Mouse (Mus musculus) intestine, postnatal 0 days (tissue): ENCODE measurements around the gene Ugt1a2. TPM values are rescaled to one million over a fixed set of nuclear protein-coding genes. Genes with fewer than 3 reads are reported as not detected.

Experiments
- ATAC-seq: fragments of 200-750 bp; cut with Nextera tagmentation; 2 replicates; pipeline ENCODE4 v1.8.0; 2017; ENCODE audit warnings: mild to moderate bottlenecking, moderate TSS enrichment, moderate library complexity
- H3K27ac ChIP-seq: fragments of 300-500 bp; sonication (generic); 2 replicates; pipeline ENCODE4 v1.5.1; 2014; ENCODE audit warnings: mild to moderate bottlenecking, low read depth, low read length, moderate library complexity
- H3K27me3 ChIP-seq: fragments of 300-500 bp; sonication (generic); replicated peaks from 2 replicates; pipeline ENCODE4 v1.6.1; 2014; ENCODE audit warnings: low read length, mixed read lengths; ENCODE audit not compliant: control insufficient read depth, insufficient read depth
- H3K36me3 ChIP-seq: fragments of 300-500 bp; sonication (generic); 2 replicates; pipeline ENCODE4 v1.6.1; 2014; ENCODE audit warnings: mild to moderate bottlenecking, moderate library complexity; ENCODE audit not compliant: control insufficient read depth, insufficient read depth
- H3K4me1 ChIP-seq: fragments of 300-500 bp; sonication (generic); replicated peaks from 2 replicates; pipeline ENCODE4 v1.6.1; 2014; ENCODE audit warnings: antibody characterized with exemption, low read length, mixed read lengths; ENCODE audit not compliant: control insufficient read depth, insufficient read depth
- H3K4me2 ChIP-seq: fragments of 300-500 bp; sonication (generic); replicated peaks from 2 replicates; pipeline ENCODE4 v1.6.1; 2014; ENCODE audit warnings: low read depth, mild to moderate bottlenecking, moderate library complexity
- H3K4me3 ChIP-seq: fragments of 300-500 bp; sonication (generic); 2 replicates; pipeline ENCODE4 v1.5.1; 2014; ENCODE audit warnings: low read depth, low read length
- H3K9ac ChIP-seq: fragments of 300-500 bp; sonication (generic); 2 replicates; pipeline ENCODE4 v1.6.1; 2014; ENCODE audit warnings: mild to moderate bottlenecking, low read depth, low read length
- H3K9me3 ChIP-seq: fragments of 300-500 bp; sonication (generic); 2 replicates; pipeline ENCODE4 v1.6.1; 2016; ENCODE audit warnings: mixed run types; ENCODE audit not compliant: control insufficient read depth
- CTCF ChIP-seq: sonication (generic); IDR thresholded peaks from 2 replicates; pipeline ENCODE4 v1.5.1; 2016; ENCODE audit warnings: low read depth, mild to moderate bottlenecking, control low read depth, antibody characterized with exemption, moderate library complexity
- WGBS: fragments of 180-500 bp; shearing (Covaris S2); extraction: QIAGEN DNeasy Blood & Tissue Kit; methylation state at CpG from one replicate; pipeline ENCODE4 v1.1.7; 2014; 5-methylcytosine and 5-hydroxymethylcytosine counted together
- polyA plus RNA-seq: library from polyadenylated mRNA; unstranded; fragments of >200 nt; fragmentation: Nextera tagmentation; extraction: Ambion mirVana; gene quantifications from 2 replicates; pipeline ENCODE4 v1.2.1, GENCODE M21; 2015

Gene Ugt1a2
- polyA plus RNA-seq, 1 experiment from 2014 or later: 0.05 TPM

- no peak within 1 kb of the TSS for H3K4me3 ChIP-seq
- peaks cover 43% of the 10 kb centered on the region for H3K9me3 ChIP-seq
- ATAC-seq: peak; percentile 63
- no peak within 1 kb of the TSS for H3K9ac ChIP-seq
- peaks cover 4% of the 10 kb centered on the region; the same call in 1 of the 2 replicates for H3K4me1 ChIP-seq
- H3K27ac ChIP-seq: peak within 1 kb of the TSS; percentile 3; the same call in 1 of the 2 replicates
- H3K27me3 ChIP-seq: no peaks in the 10 kb centered on the region
- no peaks in the 10 kb centered on the region for H3K36me3 ChIP-seq
- peak within 1 kb of the TSS; percentile 0 for H3K4me2 ChIP-seq
- 60% methylated on average over 8 of the region's 8 CpGs for WGBS
- TF ChIP-seq CTCF: no peak
These were observed 11.4 kb downstream of the Ugt1a2 start, which contains the start of gene Ugt1a1 for GRCm38 (mm10) chr1:88211812-88212211. TSS of gene Ugt1a1 (plus strand) at chr1:88211959.

DNA sequence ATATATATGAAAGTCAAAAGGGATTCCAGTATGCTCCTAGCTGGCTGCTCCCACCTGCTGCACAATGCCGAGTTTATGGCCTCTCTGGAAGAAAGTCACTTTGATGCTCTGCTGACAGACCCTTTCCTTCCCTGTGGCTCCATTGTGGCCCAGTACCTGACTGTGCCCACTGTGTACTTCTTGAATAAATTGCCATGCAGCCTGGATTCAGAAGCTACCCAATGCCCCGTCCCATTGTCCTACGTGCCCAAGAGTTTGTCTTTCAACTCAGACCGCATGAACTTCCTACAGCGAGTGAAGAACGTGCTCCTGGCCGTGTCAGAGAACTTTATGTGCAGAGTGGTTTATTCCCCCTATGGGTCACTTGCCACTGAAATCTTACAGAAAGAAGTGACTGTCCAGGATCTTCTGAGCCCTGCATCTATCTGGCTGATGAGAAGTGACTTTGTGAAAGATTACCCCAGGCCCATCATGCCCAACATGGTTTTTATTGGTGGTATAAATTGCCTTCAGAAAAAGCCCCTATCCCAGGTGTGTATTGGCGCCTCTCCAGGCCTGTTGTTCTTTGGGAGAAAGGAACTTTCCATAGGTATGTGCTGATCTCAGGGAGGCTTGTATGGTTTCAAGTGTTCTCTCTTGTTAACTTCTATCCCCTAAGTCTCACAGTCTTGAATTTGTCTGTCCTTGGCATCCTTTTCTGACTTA lies 12.1 kb downstream of the Ugt1a2 start:
- Histone ChIP-seq H3K9me3 (peaks cover 49% of the 10 kb centered on the region), H3K4me1 (0 out of 2 replicates have a peak, but pooled peaks cover 2% of the 10 kb centered on the region), H3K36me3 (no peaks in the 10 kb centered on the region), H3K4me2 (peak overlapping the region; percentile 0), H3K9ac (no peak overlapping the region), H3K4me3 (no peak overlapping the region), H3K27ac (no peak overlapping the region), H3K27me3 (no peaks in the 10 kb centered on the region)
- no peak for TF ChIP-seq CTCF
- peak; percentile 1; the same call in 1 of the 2 replicates for ATAC-seq
- 57% methylated on average over 8 of the region's 8 CpGs for WGBS

- peaks cover 52% of the 10 kb centered on the region for H3K9me3 ChIP-seq
- no peaks in the 10 kb centered on the region for H3K27me3 ChIP-seq
- 71% methylated on average over 1 of the region's 1 CpGs for WGBS
These were observed 12.7 kb downstream of the Ugt1a2 start for GRCm38 (mm10) chr1:88213061-88213460.

GRCm38 (mm10) chr1:88213766-88214461 lies 13.5 kb downstream of the Ugt1a2 start:
- Histone ChIP-seq H3K4me2 (peak overlapping the region; percentile 9), H3K4me1 (no peaks in the 10 kb centered on the region)

More at GRCm38 (mm10) chr1:88213061-88213460, 12.7 kb downstream of the Ugt1a2 start:
- TF ChIP-seq CTCF: no peak
- H3K36me3 ChIP-seq: no peaks in the 10 kb centered on the region
- H3K9ac ChIP-seq: no peak overlapping the region
- ATAC-seq: no peak
- H3K4me1 ChIP-seq: no peaks in the 10 kb centered on the region
- peak overlapping the region; percentile 9; the same call in 1 of the 2 replicates for H3K4me2 ChIP-seq
- no peak overlapping the region for H3K27ac ChIP-seq
- H3K4me3 ChIP-seq: no peak overlapping the region

DNA sequence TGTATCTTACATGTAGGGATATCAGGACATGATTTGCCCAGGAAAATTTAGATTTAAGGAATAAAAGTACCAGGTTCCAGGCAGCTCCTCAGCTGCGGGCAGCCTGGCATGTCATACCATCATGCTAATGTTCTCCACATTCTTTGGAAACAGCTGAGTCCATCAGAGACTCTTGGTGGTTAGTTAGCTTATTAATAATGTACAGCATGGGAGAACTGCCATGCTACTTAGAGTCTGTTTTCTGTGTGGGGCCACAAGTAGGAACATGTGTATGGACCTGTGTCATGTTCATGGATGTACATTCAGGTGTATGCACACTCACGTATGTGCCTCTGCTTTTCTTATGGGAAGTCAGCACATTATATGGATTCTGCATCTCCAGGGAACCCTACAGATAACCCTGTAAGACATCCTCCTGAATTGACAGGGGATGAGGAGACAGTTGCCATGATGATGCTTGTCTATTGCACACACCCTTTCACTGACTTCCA lies 14.1 kb downstream of the Ugt1a2 start:
- no peak for TF ChIP-seq CTCF
- Histone ChIP-seq H3K36me3 (no peaks in the 10 kb centered on the region), H3K4me1 (no peaks in the 10 kb centered on the region), H3K27me3 (no peaks in the 10 kb centered on the region), H3K4me2 (peak overlapping the region; percentile 9), H3K9ac (no peak overlapping the region), H3K9me3 (peaks cover 52% of the 10 kb centered on the region), H3K27ac (no peak overlapping the region), H3K4me3 (no peak overlapping the region)
- ATAC-seq: no peak
- 80% methylated on average over 2 of the region's 2 CpGs for WGBS

More at GRCm38 (mm10) chr1:88213766-88214461, 13.5 kb downstream of the Ugt1a2 start:
- peaks cover 52% of the 10 kb centered on the region for H3K9me3 ChIP-seq
- no peaks in the 10 kb centered on the region for H3K36me3 ChIP-seq
- H3K9ac ChIP-seq: no peak overlapping the region
- peak; percentile 76 for ATAC-seq
- H3K4me3 ChIP-seq: 0 out of 2 replicates have a peak overlapping the region, but pooled peaks have one; percentile 0
- H3K27ac ChIP-seq: peak overlapping the region; percentile 15
- no peak for TF ChIP-seq CTCF
- 70% methylated on average over 2 of the region's 2 CpGs for WGBS
- no peaks in the 10 kb centered on the region for H3K27me3 ChIP-seq
